Mouse (Mus musculus) stomach, postnatal 0 days (tissue): Measurements from ENCODE around the gene Ptprm.

ENCODE experiments used
- CTCF ChIP-seq: IDR thresholded peaks from 2 replicates; pipeline ENCODE4 v1.5.1; 2016; ENCODE audit warnings: antibody characterized with exemption, low read depth, mild to moderate bottlenecking, moderate library complexity
- EP300 ChIP-seq: optimal IDR thresholded peaks from 2 replicates; pipeline ENCODE3; 2016; ENCODE audit warnings: antibody characterized with exemption

GRCm38 (mm10) chr17:66701358-66702184 is 652.7 kb downstream of the Ptprm start:
- TF ChIP-seq CTCF, result no peak
- TF ChIP-seq EP300, result no peak
